22 mouse cellular contexts compared by ENCODE assay signal in genomic region chr11:85222561-85222960, GRCm38 (mm10). TPM values are rescaled to one million over a fixed set of nuclear protein-coding genes. Genes with fewer than 3 reads are reported as not detected.
"Had no signal": no experiment of that assay in that cellular context is flagged by ENCODE, and none has a peak within 500 bp of the region (broad histone marks: within the 10 kb centered on the region; RNA-seq: fewer than 3 reads in every experiment).

No protein-coding gene starts in this region.

- H3K4me3 ChIP-seq: limb, embryonic 12.5 days; limb, embryonic 15.5 days; liver, embryonic 13.5 days; midbrain, embryonic 12.5 days; midbrain, embryonic 15.5 days; myocyte had no signal

- H3K4me1 ChIP-seq: limb, embryonic 12.5 days; midbrain, embryonic 12.5 days; midbrain, embryonic 15.5 days had no signal

- H3K27ac ChIP-seq: hindbrain, postnatal 0 days; limb, embryonic 12.5 days; limb, embryonic 15.5 days; liver, embryonic 13.5 days; midbrain, embryonic 12.5 days; midbrain, embryonic 15.5 days; stomach, postnatal 0 days had no signal

- H3K4me2 ChIP-seq: limb, embryonic 12.5 days; limb, embryonic 15.5 days; liver, embryonic 13.5 days; midbrain, embryonic 12.5 days; midbrain, embryonic 15.5 days had no signal

- DNase-seq: left cerebral cortex, postnatal 4 days; liver, embryonic 13.5 days; lung, adult 2 months; lung, postnatal 14 days; lung, postnatal 4 days; thymus, adult 2 months; thymus, postnatal 14 days; thymus, postnatal 4 days had no signal

- ATAC-seq: hindbrain, postnatal 0 days; inflammation-experienced regulatory T-cells, adult 6 months; intestine, embryonic 16.5 days; midbrain, embryonic 15.5 days had no signal

- H3K9ac ChIP-seq: limb, embryonic 12.5 days; limb, embryonic 15.5 days; liver, embryonic 13.5 days; midbrain, embryonic 12.5 days; midbrain, embryonic 15.5 days had no signal

- H3K27me3 ChIP-seq: limb, embryonic 12.5 days; limb, embryonic 15.5 days; liver, embryonic 13.5 days; midbrain, embryonic 12.5 days; midbrain, embryonic 15.5 days had no signal

- H3K9me3 ChIP-seq: limb, embryonic 15.5 days; liver, embryonic 13.5 days; midbrain, embryonic 12.5 days; midbrain, embryonic 15.5 days had no signal

RNA-seq across cellular contexts. Expression of gene 1700125H20Rik, which starts 52.4 kb away (rescaled TPM):
- polyA plus RNA-seq: inflammation-experienced regulatory T-cells, adult 6 months; intestine, embryonic 16.5 days; liver, embryonic 13.5 days; liver, embryonic 16.5 days; lung, adult 2 months; lung, embryonic 16.5 days; myocyte; small intestine, adult 2 months; spleen, adult 2 months; stomach, embryonic 14.5 days; stomach, postnatal 0 days; thymus, adult 2 months had no signal
